Mouse (Mus musculus) myocyte (in vitro differentiated cells): Measurements from ENCODE around the gene Atp8a1. TPM values are rescaled to one million over a fixed set of nuclear protein-coding genes. Genes with fewer than 3 reads are reported as not detected.

ENCODE experiments used
- H3K27me3 ChIP-seq: one replicate; pipeline ENCODE4 v1.6.1; 2011; ENCODE audit not compliant: control insufficient read depth, insufficient read depth, insufficient read length
- H3K36me3 ChIP-seq: one replicate; pipeline ENCODE4 v1.6.1; 2011; ENCODE audit not compliant: control insufficient read depth, insufficient read depth
- H3K4me2 ChIP-seq: one replicate; pipeline ENCODE4 v1.6.1; 2011; ENCODE audit warnings: low read depth, control low read depth
- H3K4me3 ChIP-seq: one replicate; pipeline ENCODE4 v1.5.1; 2011; ENCODE audit warnings: mild to moderate bottlenecking, control low read depth, moderate library complexity
- H3K79me2 ChIP-seq: one replicate; pipeline ENCODE4 v1.6.1; 2011; ENCODE audit not compliant: control insufficient read depth, insufficient read depth
- H3ac ChIP-seq: one replicate; pipeline ENCODE4 v1.6.1; 2011; ENCODE audit not compliant: control insufficient read depth, insufficient read length
- CEBPB ChIP-seq: IDR thresholded peaks from 2 replicates; pipeline ENCODE4 v1.6.1; 2011; ENCODE audit warnings: mild to moderate bottlenecking, moderate library complexity; ENCODE audit not compliant: poor library complexity, insufficient read depth, severe bottlenecking
- E2F4 ChIP-seq: IDR thresholded peaks from one replicate; pipeline ENCODE4 v1.6.1; 2011; ENCODE audit warnings: mild to moderate bottlenecking, control low read depth, moderate library complexity; ENCODE audit not compliant: insufficient read depth
- MAX ChIP-seq: IDR thresholded peaks from one replicate; pipeline ENCODE4 v1.6.1; 2011; ENCODE audit warnings: low read depth, mild to moderate bottlenecking, control low read depth
- MYOD1 ChIP-seq, 3 experiments: IDR thresholded peaks; one replicate each; pipeline ENCODE4 v1.6.1; 2011; ENCODE audit warnings: control low read depth in 2 of 3, low read depth in 2 of 3, mild to moderate bottlenecking in 2 of 3, moderate library complexity in 1 of 3; ENCODE audit not compliant: insufficient read length in 2 of 3, control insufficient read depth in 1 of 3
- MYOG ChIP-seq, 3 experiments: IDR thresholded peaks; one replicate each; pipeline ENCODE4 v1.6.1; 2011; ENCODE audit warnings: control low read depth in 2 of 3, low read depth in 2 of 3, mild to moderate bottlenecking in 2 of 3; ENCODE audit not compliant: insufficient read length in 2 of 3, control insufficient read depth in 1 of 3, insufficient read depth in 1 of 3
- POLR2A ChIP-seq: IDR thresholded peaks from one replicate; pipeline ENCODE4 v1.6.1; 2011; ENCODE audit warnings: low read depth, mild to moderate bottlenecking, control low read depth, moderate library complexity; ENCODE audit not compliant: insufficient read length
- POLR2AphosphoS2 ChIP-seq: IDR thresholded peaks from one replicate; pipeline ENCODE4 v1.6.1; 2011; ENCODE audit warnings: low read depth, control low read depth; ENCODE audit not compliant: insufficient read length
- REST ChIP-seq: IDR thresholded peaks from one replicate; pipeline ENCODE4 v1.6.1; 2011; ENCODE audit warnings: mild to moderate bottlenecking, control low read depth, moderate library complexity; ENCODE audit not compliant: insufficient read depth, insufficient read length
- SRF ChIP-seq: IDR thresholded peaks from one replicate; pipeline ENCODE4 v1.6.1; 2011; ENCODE audit warnings: low read depth; ENCODE audit not compliant: control insufficient read depth, insufficient read length
- TCF12 ChIP-seq: IDR thresholded peaks from one replicate; pipeline ENCODE4 v1.6.1; 2011; ENCODE audit warnings: mild to moderate bottlenecking, control low read depth; ENCODE audit not compliant: poor library complexity, insufficient read depth, severe bottlenecking
- TCF3 ChIP-seq: IDR thresholded peaks from one replicate; pipeline ENCODE4 v1.6.1; 2011; ENCODE audit warnings: low read depth, control low read depth; ENCODE audit not compliant: insufficient read length
- USF1 ChIP-seq: IDR thresholded peaks from one replicate; pipeline ENCODE4 v1.6.1; 2011; ENCODE audit warnings: low read depth, mild to moderate bottlenecking, control low read depth, moderate library complexity
- polyA plus RNA-seq: library from polyadenylated mRNA; unstranded; fragments of >200 nt; fragmentation: generic; extraction: Trizol; gene quantifications from one replicate; pipeline ENCODE4 v1.2.1, GENCODE M21; 2012; ENCODE audit warnings: missing spikeins

The Atp8a1 gene
- polyA plus RNA-seq, 1 experiment = 0.02 TPM

- no peak overlapping the region for H3K4me2 ChIP-seq
- H3K4me3 ChIP-seq = no peak overlapping the region
- no peaks in the 10 kb centered on the region for H3K36me3 ChIP-seq
- H3K79me2 ChIP-seq = no peaks in the 10 kb centered on the region
- no peak for TF ChIP-seq MYOG (IDR thresholded peaks at IDR 0.05; ENCODE audit: control insufficient read depth in 1 of 3, insufficient read depth in 1 of 3, insufficient read length in 2 of 3, low read depth in 2 of 3)
- TF ChIP-seq POLR2AphosphoS2 = no peak
- TF ChIP-seq CEBPB = no peak
- no peak for TF ChIP-seq USF1
- TF ChIP-seq REST = no peak
- TF ChIP-seq SRF = no peak
- TF ChIP-seq TCF12 = no peak
- no peak overlapping the region for H3ac ChIP-seq
- no peaks in the 10 kb centered on the region for H3K27me3 ChIP-seq
Observed at GRCm38 (mm10) chr5:67669436-67669896, 177.8 kb downstream of the Atp8a1 start.

GRCm38 (mm10) chr5:67662715-67663114, 184.5 kb downstream of the Atp8a1 start:
- H3K79me2 ChIP-seq = no peaks in the 10 kb centered on the region
- no peaks in the 10 kb centered on the region for H3K36me3 ChIP-seq
- no peak overlapping the region for H3K4me3 ChIP-seq
- TF ChIP-seq MYOD1 (IDR thresholded peaks at IDR 0.05; ENCODE audit: control insufficient read depth in 1 of 3, insufficient read length in 2 of 3, low read depth in 2 of 3) (no peak), MAX (no peak), POLR2AphosphoS2 (no peak), REST (no peak), MYOG (IDR thresholded peaks at IDR 0.05; ENCODE audit: control insufficient read depth in 1 of 3, insufficient read depth in 1 of 3, insufficient read length in 2 of 3, low read depth in 2 of 3) (no peak), CEBPB (no peak), TCF3 (no peak)
- no peaks in the 10 kb centered on the region for H3K27me3 ChIP-seq
- H3K4me2 ChIP-seq = no peak overlapping the region
- no peak overlapping the region for H3ac ChIP-seq

- H3K27me3 ChIP-seq = no peaks in the 10 kb centered on the region
- no peaks in the 10 kb centered on the region for H3K79me2 ChIP-seq
- no peak overlapping the region for H3ac ChIP-seq
- H3K36me3 ChIP-seq = no peaks in the 10 kb centered on the region
- TF ChIP-seq POLR2AphosphoS2 = no peak
- no peak for TF ChIP-seq USF1
- TF ChIP-seq REST = no peak
- TF ChIP-seq MYOD1 (IDR thresholded peaks at IDR 0.05; ENCODE audit: control insufficient read depth in 1 of 3, insufficient read length in 2 of 3, low read depth in 2 of 3) = no peak
- no peak for TF ChIP-seq TCF3
- no peak for TF ChIP-seq CEBPB
- TF ChIP-seq SRF = no peak
- TF ChIP-seq TCF12 = no peak
- no peak for TF ChIP-seq MYOG (IDR thresholded peaks at IDR 0.05; ENCODE audit: control insufficient read depth in 1 of 3, insufficient read depth in 1 of 3, insufficient read length in 2 of 3, low read depth in 2 of 3)
- H3K4me2 ChIP-seq = no peak overlapping the region
- H3K4me3 ChIP-seq = no peak overlapping the region
Observed at GRCm38 (mm10) chr5:67659864-67660263, 187.4 kb downstream of the Atp8a1 start.

GRCm38 (mm10) chr5:67656821-67657259, 190.4 kb downstream of the Atp8a1 start:
- Histone ChIP-seq H3K79me2 (no peaks in the 10 kb centered on the region), H3K4me3 (no peak overlapping the region), H3K4me2 (no peak overlapping the region), H3K27me3 (no peaks in the 10 kb centered on the region), H3K36me3 (no peaks in the 10 kb centered on the region), H3ac (no peak overlapping the region)
- no peak for TF ChIP-seq TCF3
- TF ChIP-seq POLR2A = no peak
- TF ChIP-seq MYOG (IDR thresholded peaks at IDR 0.05; ENCODE audit: control insufficient read depth in 1 of 3, insufficient read depth in 1 of 3, insufficient read length in 2 of 3, low read depth in 2 of 3) = no peak
- TF ChIP-seq SRF = no peak
- TF ChIP-seq REST = no peak
- no peak for TF ChIP-seq MAX
- no peak for TF ChIP-seq TCF12

- no peaks in the 10 kb centered on the region for H3K36me3 ChIP-seq
- no peaks in the 10 kb centered on the region for H3K79me2 ChIP-seq
- H3K27me3 ChIP-seq = no peaks in the 10 kb centered on the region
- TF ChIP-seq SRF = no peak
- no peak for TF ChIP-seq POLR2AphosphoS2
- TF ChIP-seq REST = no peak
- no peak for TF ChIP-seq CEBPB
- no peak for TF ChIP-seq USF1
- no peak for TF ChIP-seq MYOD1 (IDR thresholded peaks at IDR 0.05; ENCODE audit: control insufficient read depth in 1 of 3, insufficient read length in 2 of 3, low read depth in 2 of 3)
- TF ChIP-seq TCF3 = no peak
- TF ChIP-seq E2F4 = no peak
- TF ChIP-seq MAX = no peak
- TF ChIP-seq MYOG (IDR thresholded peaks at IDR 0.05; ENCODE audit: control insufficient read depth in 1 of 3, insufficient read depth in 1 of 3, insufficient read length in 2 of 3, low read depth in 2 of 3) = no peak
- TF ChIP-seq POLR2A = no peak
- TF ChIP-seq TCF12 = no peak
- no peak overlapping the region for H3ac ChIP-seq
- H3K4me3 ChIP-seq = no peak overlapping the region
- no peak overlapping the region for H3K4me2 ChIP-seq
Observed at GRCm38 (mm10) chr5:67655696-67656519, 191.3 kb downstream of the Atp8a1 start.
